Mouse (Mus musculus): ENCODE data around the gene Hsd17b13.
"Not testable (repeated sequence)": the region's sequence is repeated elsewhere in the genome, so short reads cannot be mapped to it uniquely, and the experiment has no call there.

Gene Hsd17b13

DNA sequence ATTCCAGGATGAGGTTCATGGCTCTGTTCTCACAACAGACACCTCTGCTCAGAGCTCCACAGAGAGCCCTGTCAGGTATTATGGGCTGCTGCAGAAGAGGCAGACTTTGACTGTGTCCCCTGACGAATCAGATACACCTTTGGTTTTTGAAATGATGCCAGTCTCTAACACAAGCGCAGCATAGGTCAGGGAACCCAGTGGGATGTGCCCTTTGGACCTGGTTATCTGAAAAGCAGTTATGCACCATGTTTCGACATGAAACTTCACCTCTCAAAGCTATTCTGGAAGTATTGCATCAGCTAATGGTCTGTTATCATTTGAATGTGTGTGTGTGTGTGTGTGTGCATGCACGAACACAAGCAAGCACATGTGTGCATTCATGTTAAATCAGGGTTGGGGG lies at the start of gene Hsd17b13:
Gene Hsd17b13 (minus strand): TSS at position 114 of the 400 bp plus-strand sequence.
- DNase-seq (ENCODE audit: extremely low spot score, low read depth, low spot score), result no peak

DNA sequence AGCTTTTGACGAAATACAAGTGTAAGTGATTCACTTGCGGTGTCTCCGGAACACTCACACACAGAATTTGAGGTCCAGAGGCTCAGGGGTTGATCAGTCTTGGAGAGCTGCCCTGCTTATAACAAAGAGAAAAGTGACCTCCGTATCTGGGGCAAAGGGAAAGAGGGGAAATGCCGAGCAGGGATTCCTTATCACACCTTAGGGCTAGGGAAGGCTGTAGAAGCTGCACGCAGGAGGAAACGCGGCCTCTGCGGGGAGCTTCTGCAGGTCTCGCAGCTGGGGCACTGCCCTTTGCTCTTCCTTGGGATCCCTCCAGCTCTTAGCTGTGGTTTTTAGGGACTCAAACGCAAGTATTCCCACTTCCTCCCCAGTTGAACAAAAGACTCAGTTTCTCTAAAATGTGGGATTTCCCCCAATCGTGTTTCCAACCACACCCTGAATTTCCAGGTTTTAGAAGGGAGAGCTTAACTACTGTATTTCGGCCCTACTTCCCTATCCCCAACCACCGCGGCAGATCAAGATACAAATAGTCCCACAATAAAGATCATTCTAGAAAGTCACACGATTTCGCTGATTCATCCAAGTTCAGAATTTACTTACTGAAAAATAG lies 48.1 kb upstream of the Hsd17b13 start:
- DNase-seq (ENCODE audit: extremely low spot score, low read depth, low spot score), result no peak

DNA sequence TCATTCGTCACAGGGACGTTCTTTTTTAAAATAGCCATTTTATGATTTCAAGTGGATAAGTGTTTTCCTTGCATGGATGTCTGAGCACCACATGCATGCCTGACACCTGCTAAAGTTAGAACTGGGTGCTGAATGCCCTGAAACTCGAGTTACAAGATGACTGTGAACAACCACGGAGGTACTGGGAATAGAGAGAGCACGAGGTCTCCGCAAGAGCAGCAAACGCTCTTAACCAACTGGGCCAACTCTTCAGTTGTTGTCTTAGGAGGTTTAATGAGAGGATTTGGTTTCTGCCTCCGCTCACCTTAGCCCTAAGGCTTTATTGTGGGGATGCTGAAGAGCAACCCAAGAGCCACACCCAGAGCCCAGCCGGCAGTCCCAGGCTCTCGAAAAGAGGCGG lies 47.6 kb upstream of the Hsd17b13 start:
- no peak for DNase-seq (ENCODE audit: extremely low spot score, low read depth, low spot score)

DNA sequence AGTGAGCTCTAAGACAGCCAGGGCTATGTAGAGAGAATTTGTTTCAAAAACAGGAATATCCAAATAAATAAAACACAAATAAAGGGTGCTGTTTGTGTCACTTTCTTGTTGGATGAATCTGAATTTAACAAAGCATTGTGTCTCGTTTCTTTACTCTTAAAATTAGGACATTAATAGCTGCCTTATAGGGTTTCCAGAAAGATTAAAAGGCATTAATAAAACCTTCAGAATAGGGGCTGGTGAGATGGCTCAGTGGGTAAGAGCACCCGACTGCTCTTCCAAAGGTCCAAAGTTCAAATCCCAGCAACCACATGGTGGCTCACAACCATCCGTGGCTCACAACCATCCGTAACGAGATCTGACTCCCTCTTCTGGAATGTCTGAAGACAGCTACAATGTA lies 47.0 kb upstream of the Hsd17b13 start:
- not testable (repeated sequence) for DNase-seq (ENCODE audit: extremely low spot score, low read depth, low spot score)

DNA sequence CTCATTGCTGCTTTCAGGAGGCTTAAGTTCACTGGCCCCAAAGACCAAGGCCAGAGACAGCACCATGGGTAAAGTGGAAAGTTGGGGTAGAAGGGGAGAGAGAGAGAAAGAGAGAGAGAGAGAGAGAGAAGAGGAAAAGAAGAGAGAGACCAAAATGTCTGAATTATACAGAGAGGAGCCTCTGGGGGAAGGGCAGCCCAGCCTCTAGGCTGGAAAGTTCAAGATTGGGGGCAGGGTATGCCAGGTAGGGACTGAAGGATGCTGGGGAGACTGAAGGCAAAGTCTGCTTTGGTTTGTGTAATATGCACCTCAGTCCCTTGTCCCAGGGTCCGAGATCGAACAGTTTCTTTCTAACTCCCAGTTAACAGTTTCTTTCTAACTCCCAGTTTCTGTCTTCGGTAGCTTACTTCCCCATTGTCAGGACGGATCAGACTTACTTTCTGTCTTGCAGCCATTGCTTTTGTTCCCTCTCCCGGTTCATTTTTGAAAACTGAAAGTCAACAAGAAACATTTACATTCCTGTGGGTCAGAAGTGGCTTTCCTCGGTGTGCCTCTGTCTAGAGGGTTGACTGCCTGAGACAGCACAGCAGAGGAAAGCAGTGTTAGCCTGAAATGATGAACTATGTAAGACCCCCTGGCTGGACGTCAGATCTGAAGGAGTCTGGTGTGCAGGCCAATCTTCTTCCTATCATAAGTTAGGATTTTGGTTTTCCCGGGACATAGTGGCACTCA lies 46.2 kb upstream of the Hsd17b13 start:
- DNase-seq (ENCODE audit: extremely low spot score, low read depth, low spot score), result no peak

DNA sequence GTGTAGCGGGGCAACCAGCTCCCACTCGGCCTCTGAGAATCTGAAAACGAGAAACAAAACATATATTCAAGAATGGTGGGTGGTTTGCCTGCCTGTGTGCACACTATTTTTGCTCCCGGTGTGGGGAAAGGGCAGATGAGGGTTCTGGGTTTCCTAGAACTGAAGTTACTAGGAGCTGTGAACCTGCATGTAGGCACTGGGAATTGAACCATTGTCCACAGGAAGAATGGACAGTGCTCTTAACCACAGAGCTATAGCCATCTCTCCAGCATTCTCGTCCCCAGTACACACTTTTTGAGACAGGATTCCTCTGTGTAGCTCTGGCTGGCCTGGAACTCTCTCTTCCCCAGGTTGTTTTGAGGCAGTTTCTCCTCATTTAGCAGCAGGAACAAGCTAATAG lies 45.3 kb upstream of the Hsd17b13 start:
- DNase-seq (ENCODE audit: extremely low spot score, low read depth, low spot score), result no peak

DNA sequence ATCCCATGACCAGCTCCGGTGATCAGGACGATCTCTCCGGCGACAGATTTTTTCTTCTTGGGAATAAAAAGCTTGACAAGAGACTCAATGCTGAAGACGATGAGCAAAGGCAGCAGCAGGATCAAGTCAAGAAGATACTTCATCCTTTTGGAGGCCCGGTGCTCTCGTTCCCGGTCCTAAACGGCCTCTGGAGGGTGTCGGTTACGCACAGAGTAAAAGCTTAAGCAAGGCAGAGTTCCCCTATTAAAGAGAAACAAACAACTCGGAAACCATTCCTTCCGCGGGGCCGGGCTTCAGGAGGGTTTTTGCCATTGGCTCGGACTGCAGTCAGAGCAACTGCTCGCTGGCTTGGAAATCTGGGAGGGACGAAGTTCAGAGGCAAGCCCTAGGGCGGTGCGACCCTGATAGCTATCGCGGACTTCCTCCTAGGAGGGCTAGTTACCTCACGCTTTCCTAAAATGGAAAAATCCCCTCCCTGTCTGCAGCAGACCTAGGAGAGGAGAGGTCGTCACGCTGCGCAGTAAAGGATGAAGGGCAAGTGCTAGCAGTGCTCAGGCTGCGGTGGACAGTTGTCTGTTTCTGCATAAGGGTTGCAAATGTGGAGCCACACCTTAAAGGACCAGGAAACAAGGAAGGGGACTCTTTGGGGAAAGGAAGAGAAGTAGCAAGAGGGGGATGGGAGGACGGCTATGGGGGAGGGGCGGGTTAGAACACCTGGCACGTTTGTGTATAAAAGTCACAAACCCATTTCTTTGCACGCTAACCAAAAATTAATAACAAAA lies 44.6 kb upstream of the Hsd17b13 start, which contains the start of gene Hsd17b11:
Gene Hsd17b11 (minus strand): TSS at position 323 of the 782 bp plus-strand sequence.
- DNase-seq (ENCODE audit: extremely low spot score, low read depth, low spot score), result no peak

DNA sequence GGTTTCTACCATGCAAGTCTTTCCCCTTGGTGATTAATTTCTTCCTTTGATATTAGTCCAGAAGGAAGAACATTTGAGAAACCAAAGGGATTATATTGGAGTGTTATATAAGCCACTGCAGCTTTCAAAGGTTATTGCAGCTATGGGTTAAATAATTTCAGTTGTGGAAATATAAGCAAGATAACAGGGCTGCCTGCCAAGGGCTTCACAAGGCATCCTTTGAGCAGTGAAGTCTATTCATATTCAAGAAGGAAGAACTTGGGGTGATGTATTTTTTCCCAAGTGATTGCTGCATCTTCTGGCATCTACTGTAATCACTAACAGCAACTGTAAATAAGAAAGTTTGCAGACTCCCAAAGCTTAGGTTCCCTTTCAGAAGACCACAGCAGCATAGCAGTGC lies 34.2 kb upstream of the Hsd17b13 start:
- no peak for DNase-seq (ENCODE audit: extremely low spot score, low read depth, low spot score)

DNA sequence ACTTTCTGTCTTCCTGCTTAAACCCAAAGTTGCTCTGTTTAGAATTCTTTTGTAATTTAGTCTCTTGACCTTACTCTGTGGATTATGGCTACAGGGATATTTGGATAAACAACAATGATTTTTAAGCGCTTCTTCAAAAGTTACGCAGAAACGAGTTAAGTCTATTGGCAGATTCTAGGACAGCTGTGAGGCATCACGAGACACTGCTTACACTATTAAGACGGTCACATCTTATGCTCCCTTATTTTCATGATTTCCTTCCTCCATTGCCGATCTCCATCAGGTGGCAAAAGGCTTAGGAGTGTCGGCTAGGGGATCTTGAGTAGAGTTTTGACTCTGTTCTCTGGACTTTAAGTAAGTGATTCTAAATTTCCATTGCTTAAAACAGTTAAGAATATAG lies 33.1 kb upstream of the Hsd17b13 start:
- DNase-seq (ENCODE audit: extremely low spot score, low read depth, low spot score), result no peak

DNA sequence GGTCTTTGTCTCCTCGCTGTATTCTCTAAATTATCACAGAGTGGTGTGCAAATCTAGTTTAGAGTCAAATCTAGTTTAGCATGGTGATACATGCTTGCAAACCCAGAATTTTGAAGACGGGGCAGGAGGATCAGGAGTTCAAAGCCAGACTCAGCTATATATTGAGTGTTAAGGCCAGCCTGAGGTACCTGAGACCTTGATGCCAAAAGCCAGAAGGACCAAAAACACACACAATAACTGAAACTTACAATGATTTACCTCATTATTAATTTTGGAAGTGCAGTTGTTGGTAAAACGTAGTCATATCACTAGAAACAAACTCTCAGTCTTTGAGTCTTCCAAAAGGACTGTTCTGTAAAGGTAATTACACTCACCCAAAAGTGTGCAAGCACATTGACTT lies 32.2 kb upstream of the Hsd17b13 start:
- DNase-seq (ENCODE audit: extremely low spot score, low read depth, low spot score), result no peak

DNA sequence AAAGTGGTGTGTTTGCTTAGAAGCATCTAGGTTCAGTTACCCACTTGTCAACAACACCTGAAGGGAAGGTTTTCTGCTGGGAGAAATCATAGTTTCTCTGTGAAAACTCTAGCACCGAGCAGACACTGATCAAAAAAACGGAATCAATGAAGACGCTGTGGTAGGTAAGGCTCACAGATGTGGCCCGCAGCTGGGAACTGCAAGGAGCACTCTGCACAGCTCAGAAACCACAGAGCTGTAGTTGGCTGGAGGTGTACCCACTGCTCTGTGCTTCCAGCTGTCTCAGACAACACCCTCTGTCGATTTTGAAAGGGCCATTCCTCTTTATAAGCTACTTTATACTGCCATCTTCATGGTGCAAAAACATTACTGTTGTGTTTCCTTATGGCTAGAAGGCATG lies 30.6 kb upstream of the Hsd17b13 start:
- no peak for DNase-seq (ENCODE audit: extremely low spot score, low read depth, low spot score)

DNA sequence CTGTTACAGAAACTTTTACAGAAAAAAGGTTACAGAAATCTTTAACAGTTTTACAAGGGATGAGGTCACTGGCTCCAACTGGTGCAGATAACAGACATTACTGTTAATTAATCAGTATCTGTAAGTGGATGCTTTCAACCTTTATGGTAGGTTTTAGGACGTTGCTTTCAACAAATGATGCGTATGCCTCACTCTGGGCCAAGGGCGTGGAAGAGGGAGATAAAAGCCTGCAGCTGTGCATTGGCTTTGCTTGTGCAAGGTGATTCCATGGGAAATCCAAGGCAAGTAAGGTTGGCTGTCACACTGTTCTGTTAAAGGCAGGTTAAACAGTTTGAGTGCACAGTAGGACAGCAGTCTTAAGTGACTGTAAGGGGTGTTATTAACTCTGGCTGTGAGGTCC lies 29.6 kb upstream of the Hsd17b13 start:
- DNase-seq (ENCODE audit: extremely low spot score, low read depth, low spot score), result no peak

DNA sequence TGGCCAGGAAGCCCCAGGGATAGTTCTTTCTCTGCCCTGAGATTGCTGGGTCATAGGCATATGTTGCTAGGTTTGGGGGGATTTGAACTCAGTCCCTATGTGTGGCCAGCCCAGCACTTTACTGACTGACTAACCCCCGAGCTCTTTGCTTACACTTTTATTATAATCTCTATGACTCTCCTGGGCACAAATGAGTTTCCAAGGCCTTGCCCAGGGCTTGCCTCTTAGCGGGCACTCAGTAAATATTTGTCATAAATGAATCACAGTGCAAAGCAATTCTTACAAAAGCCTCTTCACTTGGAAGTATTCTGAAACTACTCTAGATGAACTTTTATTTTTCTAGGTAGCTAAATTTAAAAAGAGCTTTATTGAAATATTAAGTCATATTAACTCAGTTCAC lies 26.7 kb upstream of the Hsd17b13 start:
- no peak for DNase-seq (ENCODE audit: extremely low spot score, low read depth, low spot score)

DNA sequence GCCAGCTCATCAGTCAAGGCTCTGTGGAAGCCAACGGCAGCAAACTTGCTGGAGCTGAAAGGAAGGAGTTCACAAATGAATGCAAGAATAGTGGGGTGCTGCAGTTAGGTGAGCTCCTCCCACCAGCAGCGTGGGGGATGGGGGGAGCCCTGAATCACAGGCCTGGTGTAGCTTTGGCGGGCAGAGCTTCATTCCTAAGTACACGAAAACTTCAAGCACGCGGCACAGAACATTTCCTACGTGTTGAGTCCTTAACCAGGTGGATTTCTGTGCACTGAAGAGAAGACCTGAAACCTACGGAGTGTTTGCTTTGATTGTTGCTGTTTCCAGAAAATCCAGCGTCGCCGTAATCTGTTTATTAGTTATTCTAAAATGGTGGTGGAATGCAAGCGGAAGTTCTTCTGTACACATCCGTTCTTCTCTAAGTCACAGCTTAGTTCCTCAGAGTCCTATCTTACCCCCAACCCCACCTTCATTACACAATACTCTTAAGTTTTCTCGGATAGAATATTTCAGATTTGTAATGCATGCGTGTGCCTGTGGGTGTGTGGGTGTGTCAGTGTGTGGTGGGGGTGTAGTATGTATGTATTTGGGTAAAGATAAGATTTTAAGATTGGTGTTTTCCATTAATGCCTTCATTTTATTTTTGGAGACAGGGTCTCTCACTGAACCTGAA lies 26.2 kb upstream of the Hsd17b13 start:
- no peak for DNase-seq (ENCODE audit: extremely low spot score, low read depth, low spot score)

DNA sequence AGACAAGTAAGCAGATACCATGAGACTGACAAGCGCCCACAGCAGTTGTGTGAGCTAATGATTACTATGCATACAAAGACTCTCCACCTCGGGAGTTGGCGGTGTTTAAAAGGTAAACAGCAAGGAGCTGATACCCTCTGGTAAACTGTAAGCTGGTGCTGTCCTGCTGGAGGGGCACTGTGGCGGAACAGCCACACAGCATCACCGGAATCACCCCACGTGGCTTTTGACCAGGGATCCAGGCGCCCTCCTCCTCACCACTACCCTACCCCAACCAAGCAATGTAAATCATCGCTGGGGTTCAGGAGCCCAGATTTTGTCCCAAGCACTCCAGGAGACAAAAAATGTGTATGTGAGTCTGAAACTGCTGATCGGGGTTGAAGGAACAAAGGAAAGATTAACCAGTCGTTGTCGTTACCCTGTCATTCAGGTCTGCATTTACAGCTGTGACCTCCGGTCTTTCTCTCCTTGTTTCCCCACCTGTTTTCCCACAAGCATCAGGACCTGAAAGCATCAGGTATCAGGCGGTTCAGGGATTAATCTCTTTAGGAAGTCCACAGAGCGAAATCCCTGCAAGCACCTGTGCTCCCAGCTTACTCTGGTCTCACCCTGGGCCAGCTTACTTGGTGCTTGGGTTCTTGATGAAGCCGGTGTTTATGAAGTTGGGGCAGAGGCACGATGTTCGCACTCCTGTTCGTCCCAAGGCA lies 25.5 kb upstream of the Hsd17b13 start:
- DNase-seq (ENCODE audit: extremely low spot score, low read depth, low spot score), result no peak

DNA sequence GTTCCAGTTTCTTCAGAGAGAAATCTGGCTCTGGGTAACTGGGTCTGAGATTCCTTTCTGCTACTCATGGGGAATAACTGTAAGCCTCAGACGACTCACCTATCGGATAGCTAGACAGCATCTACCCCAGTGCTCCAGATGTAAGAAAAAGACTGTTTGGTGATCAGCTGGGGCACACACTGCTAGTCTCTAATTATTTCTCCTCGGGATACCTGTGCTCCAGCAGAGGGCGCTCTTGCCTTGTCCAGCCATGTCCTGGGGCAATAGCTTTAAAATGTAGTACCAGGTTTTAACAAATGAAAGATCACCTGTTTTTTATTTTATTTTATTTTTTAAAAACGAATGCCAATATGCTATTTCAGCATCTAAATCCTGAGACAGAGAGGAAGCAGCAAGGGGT lies 22.5 kb upstream of the Hsd17b13 start:
- DNase-seq (ENCODE audit: extremely low spot score, low read depth, low spot score), result peak; percentile 68

DNA sequence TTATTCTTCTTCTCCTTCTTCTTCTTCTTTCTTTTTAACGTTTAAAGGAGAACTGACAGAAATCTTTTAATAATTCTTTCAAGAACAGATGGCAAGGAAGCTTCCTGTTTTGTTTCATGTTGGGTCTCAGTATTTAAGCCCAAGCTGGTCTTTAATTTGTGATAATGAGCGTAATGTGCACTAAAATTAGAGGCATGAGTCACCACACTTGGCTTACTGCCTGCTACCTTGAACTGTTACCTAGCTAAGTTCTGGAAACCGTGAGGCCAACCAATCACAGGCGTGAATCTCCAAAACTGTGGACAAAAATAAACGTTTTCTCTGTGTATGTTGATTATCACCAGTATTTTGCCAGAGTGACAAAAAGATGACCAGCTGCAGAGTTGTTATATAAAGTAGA lies 21.5 kb upstream of the Hsd17b13 start:
- DNase-seq (ENCODE audit: extremely low spot score, low read depth, low spot score), result no peak

DNA sequence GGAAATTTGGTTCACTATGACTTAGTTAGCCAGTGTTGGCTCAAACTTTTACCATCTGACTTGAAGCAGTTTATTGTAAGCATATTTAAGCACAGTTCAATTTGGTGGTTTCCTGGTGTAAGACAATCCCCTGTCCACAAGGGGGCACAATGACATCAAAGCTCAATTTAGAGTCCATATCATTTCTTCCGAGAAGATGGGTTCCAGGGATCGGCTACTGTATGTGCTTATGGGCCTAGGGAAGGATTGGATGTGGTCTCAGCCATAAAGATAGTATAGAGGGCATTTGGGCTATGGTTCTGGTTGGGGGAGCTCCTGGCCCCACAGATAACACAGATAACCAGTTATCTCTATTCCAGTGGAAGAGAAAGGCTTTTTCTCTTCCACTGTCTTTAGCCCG lies 18.0 kb upstream of the Hsd17b13 start:
- DNase-seq (ENCODE audit: extremely low spot score, low read depth, low spot score), result no peak

DNA sequence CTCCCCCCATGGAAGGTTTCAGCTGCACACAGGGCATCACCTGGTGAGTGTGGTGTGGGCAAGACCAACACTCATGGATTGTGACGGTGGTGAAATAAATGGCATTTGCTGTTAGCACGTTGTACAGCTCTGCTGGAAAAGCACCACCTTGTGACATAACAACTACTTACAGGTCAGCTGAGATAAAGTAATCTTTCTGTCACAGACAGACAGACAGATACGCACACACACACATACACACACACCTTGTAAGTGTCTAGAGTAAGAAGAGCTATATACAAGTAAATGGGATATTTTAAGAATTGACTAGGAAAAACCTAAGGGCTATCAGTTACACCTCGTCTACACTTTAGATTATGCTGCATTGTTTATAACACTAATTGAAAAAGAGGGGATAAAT lies 17.5 kb upstream of the Hsd17b13 start:
- DNase-seq (ENCODE audit: extremely low spot score, low read depth, low spot score), result no peak

DNA sequence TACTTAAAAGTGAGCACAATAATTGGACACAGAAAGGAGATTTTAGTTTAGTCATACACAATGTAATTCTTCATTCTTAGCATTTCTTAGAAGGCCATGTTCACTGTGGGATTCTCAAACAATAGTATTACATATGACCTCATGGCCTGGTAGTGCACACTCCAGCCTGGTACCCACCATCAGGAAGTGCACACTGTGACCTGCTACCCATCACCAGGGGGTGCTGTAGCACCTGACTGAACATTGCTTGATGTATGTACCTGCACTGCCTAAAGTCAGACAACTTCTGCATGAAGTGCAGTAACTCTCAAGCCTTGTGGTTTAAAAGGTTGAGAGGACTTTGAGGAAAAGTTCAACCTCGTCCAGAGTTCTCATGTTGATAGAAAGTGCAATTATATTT lies 16.4 kb upstream of the Hsd17b13 start:
- no peak for DNase-seq (ENCODE audit: extremely low spot score, low read depth, low spot score)

DNA sequence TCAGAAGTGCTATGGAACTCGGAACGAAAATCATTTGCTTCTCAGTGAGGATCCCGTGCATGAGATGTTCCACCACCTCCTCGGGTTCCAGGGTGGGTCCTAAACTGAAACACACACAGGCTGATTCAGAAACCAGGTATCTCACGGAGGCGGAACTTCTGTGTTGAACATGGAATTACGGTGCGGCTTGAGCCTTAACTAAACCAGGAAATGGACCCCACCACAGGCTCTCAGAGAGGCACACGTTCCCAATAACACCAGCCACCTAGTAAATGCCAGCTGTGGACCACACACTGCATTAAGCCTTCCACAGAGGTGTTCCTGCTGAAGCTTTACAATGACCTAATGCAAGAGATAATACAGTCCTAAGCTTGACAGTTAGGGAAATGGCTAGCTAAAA lies 15.6 kb upstream of the Hsd17b13 start:
- no peak for DNase-seq (ENCODE audit: extremely low spot score, low read depth, low spot score)

All from hindlimb bud, embryonic 11.5 days (tissue).